Mouse (Mus musculus) kidney, adult 10 weeks (tissue): ENCODE results near the gene Zfp977. TPM values are rescaled to one million over a fixed set of nuclear protein-coding genes. Genes with fewer than 3 reads are reported as not detected.

Experiments
- polyA plus RNA-seq: library from polyadenylated mRNA; stranded (reverse); fragments of 350-450 nt; fragmentation: Illumina TruSeq; extraction: RNeasy Lipid Tissue Mini Kit (QIAGEN cat#74804); gene quantifications from one replicate; pipeline ENCODE4 v1.2.3, GENCODE M21; 2014; ENCODE audit warnings: low read depth, low replicate concordance

The Zfp977 gene
- 4.5 TPM for polyA plus RNA-seq

GRCm38 (mm10) chr7:42592413-42592812 is at the start of gene Zfp977:
Gene Zfp977 (minus strand): TSS chr7:42592547.

GRCm38 (mm10) chr7:42578488-42578887 is 13.9 kb downstream of the Zfp977 start, which contains the start of gene Gm21028:
Gene Gm21028 (minus strand): TSS chr7:42578588.

Other genes starting within 250 kb of the Zfp977 start
- not detected for gene 4933421I07Rik, start 144.4 kb downstream of the Zfp977 start, polyA plus RNA-seq
- gene Zfp141, start 86.8 kb downstream of the Zfp977 start, polyA plus RNA-seq: 15.6 TPM
- gene Gm21028, start 14.0 kb downstream of the Zfp977 start, polyA plus RNA-seq: not detected
- 12.4 TPM for gene Zfp976, start 50.0 kb upstream of the Zfp977 start, polyA plus RNA-seq
- gene Zfp975, start 100.2 kb upstream of the Zfp977 start, polyA plus RNA-seq: 15.2 TPM
- not detected for gene Gm17067, start 134.5 kb upstream of the Zfp977 start, polyA plus RNA-seq
- not detected for gene Vmn2r62, start 201.0 kb upstream of the Zfp977 start, polyA plus RNA-seq